Mouse (Mus musculus): ENCODE results near the gene Ada.

DNA sequence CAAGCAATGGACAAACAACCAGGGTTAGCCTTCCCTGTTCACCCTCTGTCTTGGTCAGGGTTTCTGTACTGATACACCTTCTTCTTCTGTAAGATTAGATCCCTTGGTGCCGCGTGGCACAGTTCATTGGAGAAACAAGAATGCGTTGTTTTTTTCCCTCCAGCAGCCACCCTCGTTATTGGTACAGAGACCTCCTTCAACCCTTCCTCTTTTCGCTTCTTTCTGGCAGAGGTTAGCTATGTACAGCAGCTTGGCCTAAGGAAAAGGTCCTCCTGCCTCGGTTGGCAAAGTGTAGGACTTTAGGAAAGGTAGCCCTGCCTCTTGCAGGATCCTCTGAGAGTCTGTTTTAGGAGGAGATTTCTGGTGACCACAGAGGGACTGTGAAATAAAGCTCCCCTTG lies 10.6 kb upstream of the Ada start:
- TF ChIP-seq CTCF (conservative IDR thresholded peaks at IDR 0.05; ENCODE audit: insufficient read depth, insufficient read length, low read depth, low read length), result no peak
- TF ChIP-seq POLR2A (IDR thresholded peaks at IDR 0.05; ENCODE audit: low read depth, low read length), result no peak
